Mouse (Mus musculus) forebrain, embryonic 11.5 days (tissue): Measurements from ENCODE around the gene Dock4. TPM values are rescaled to one million over a fixed set of nuclear protein-coding genes. Genes with fewer than 3 reads are reported as not detected.

Experiments used
- ATAC-seq: fragments of 200-750 bp; cut with Nextera tagmentation; replicated peaks from 2 replicates; pipeline ENCODE4 v1.8.0; 2017; ENCODE audit warnings: moderate TSS enrichment; ENCODE audit not compliant: low FRiP score
- DNase-seq: peaks from one replicate; pipeline ENCODE4 v3.0.0-alpha.2; 2017; ENCODE audit warnings: low spot score
- H3K27ac ChIP-seq: fragments of 300-500 bp; sonication (generic); 2 replicates; pipeline ENCODE4 v1.5.1; 2014; ENCODE audit warnings: low read depth, low read length
- H3K27me3 ChIP-seq: fragments of 300-500 bp; sonication (generic); 2 replicates; pipeline ENCODE4 v1.6.1; 2014; ENCODE audit warnings: mild to moderate bottlenecking, low read length, mixed read lengths; ENCODE audit not compliant: control insufficient read depth, insufficient read depth
- H3K36me3 ChIP-seq: fragments of 300-500 bp; sonication (generic); 2 replicates; pipeline ENCODE4 v1.6.1; 2014; ENCODE audit warnings: mild to moderate bottlenecking, low read length, moderate library complexity, mixed read lengths; ENCODE audit not compliant: control insufficient read depth, insufficient read depth
- H3K4me1 ChIP-seq: fragments of 300-500 bp; sonication (generic); replicated peaks from 2 replicates; pipeline ENCODE4 v1.6.1; 2014; ENCODE audit warnings: low read length, mixed read lengths; ENCODE audit not compliant: control insufficient read depth, insufficient read depth
- H3K4me2 ChIP-seq: fragments of 300-500 bp; sonication (generic); 2 replicates; pipeline ENCODE4 v1.6.1; 2014; ENCODE audit warnings: low read depth, mild to moderate bottlenecking, low read length, moderate library complexity, mixed read lengths; ENCODE audit not compliant: severe bottlenecking
- H3K4me3 ChIP-seq: fragments of 300-500 bp; sonication (generic); 2 replicates; pipeline ENCODE4 v1.5.1; 2014; ENCODE audit warnings: low read depth, low read length
- H3K9ac ChIP-seq: fragments of 300-500 bp; sonication (generic); 2 replicates; pipeline ENCODE4 v1.6.1; 2014; ENCODE audit warnings: low read length
- H3K9me3 ChIP-seq: fragments of 300-500 bp; sonication (generic); 2 replicates; pipeline ENCODE4 v1.6.1; 2016; ENCODE audit warnings: low read length, mixed read lengths; ENCODE audit not compliant: control insufficient read depth
- WGBS: fragments of 180-500 bp; shearing (Covaris S2); extraction: QIAGEN DNeasy Blood & Tissue Kit; methylation state at CpG from one replicate; pipeline ENCODE4 v1.1.7; 2014; 5-methylcytosine and 5-hydroxymethylcytosine counted together
- polyA plus RNA-seq: library from polyadenylated mRNA; unstranded; fragments of >200 nt; fragmentation: Nextera tagmentation; extraction: Ambion mirVana; gene quantifications from 2 replicates; pipeline ENCODE4 v1.2.1, GENCODE M21; 2014

Gene Dock4
- polyA plus RNA-seq, 1 experiment from 2014 or later = 18.7 TPM

DNA sequence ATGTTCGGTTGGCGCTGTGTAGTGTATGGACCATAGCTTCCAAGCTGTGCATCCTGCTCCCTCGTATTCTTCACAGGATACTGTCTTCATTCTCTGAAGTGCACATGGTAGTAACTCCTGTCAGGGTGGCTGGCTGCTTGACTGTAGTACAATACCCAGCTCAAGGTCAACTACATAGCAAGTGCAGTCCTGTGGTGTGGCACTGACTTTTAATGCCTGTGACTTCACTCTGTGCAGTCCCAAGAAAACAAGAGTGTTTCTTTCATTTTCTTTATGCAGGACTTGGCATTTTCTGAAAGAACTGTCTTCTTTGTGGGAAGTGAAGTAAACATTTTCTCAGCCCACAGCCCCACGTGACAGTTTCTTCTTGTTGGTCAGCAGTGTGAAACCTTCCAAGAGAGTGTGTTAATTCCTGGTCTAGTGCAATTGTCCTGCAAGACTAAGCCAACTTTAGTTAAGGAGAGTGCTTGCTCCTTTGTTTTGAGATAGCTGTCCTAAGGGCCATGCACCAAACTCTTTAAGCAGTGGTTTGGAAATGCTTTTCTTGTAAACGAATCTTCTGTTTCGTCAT is 109.3 kb downstream of the Dock4 start:
- H3K27me3 ChIP-seq = no peaks in the 10 kb centered on the region
- no peaks in the 10 kb centered on the region for H3K9me3 ChIP-seq
- no peak for ATAC-seq
- H3K4me3 ChIP-seq = no peak overlapping the region
- no peak overlapping the region for H3K9ac ChIP-seq
- no peak overlapping the region for H3K4me2 ChIP-seq
- DNase-seq = no peak
- WGBS = 87% methylated on average over 6 of the region's 6 CpGs
- no peaks in the 10 kb centered on the region for H3K4me1 ChIP-seq
- H3K27ac ChIP-seq = no peak overlapping the region
- H3K36me3 ChIP-seq = no peaks in the 10 kb centered on the region

DNA sequence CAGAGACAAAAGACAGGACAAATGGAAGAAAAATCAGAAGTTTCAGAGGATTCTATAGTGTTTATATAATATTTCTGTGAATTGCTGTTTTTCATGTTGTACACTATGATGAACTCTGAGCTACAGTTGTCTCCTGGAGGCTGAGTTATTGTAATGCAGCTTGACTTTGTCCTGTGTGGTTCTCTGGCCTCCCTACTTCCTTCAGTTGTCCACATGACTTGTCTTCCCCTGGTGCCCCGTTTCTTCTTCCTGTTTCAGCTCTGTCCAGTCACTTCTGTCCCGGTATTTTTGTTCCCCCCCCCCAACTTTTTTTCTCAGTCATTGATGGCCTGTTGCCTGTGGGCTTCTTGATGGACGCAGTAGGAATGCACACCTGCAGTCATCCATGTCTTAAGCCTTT is 112.8 kb downstream of the Dock4 start:
- DNase-seq (no peak), ATAC-seq (no peak)
- no peaks in the 10 kb centered on the region for H3K36me3 ChIP-seq
- no peaks in the 10 kb centered on the region for H3K27me3 ChIP-seq
- 80% methylated on average over 3 of the region's 3 CpGs for WGBS
- H3K9ac ChIP-seq = no peak overlapping the region
- H3K9me3 ChIP-seq = no peaks in the 10 kb centered on the region
- no peak overlapping the region for H3K27ac ChIP-seq
- no peak overlapping the region for H3K4me3 ChIP-seq
- no peak overlapping the region for H3K4me2 ChIP-seq
- no peaks in the 10 kb centered on the region for H3K4me1 ChIP-seq

DNA sequence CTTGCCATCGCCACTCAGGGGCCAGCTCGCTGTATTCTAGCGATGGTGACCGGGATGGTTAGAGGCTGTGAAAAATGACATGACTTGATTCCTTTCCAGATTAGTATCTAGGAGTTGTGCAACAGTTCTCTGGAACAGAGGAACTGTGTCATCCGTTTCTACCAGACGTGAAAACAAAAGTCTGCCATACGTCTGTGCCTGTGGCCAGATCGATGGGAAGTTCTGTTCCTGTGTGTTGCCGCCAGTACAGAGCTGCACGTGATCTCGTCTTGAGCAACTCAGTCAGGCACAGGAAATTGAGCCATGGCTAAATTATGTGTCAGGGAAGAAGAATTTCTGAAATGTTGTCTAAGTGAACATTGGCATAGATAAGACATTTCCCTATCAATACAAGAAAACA is 113.4 kb downstream of the Dock4 start:
- Histone ChIP-seq H3K36me3 (no peaks in the 10 kb centered on the region), H3K27me3 (no peaks in the 10 kb centered on the region), H3K4me3 (no peak overlapping the region), H3K4me2 (no peak overlapping the region), H3K9ac (no peak overlapping the region), H3K4me1 (no peaks in the 10 kb centered on the region), H3K9me3 (no peaks in the 10 kb centered on the region), H3K27ac (no peak overlapping the region)
- DNase-seq (no peak), ATAC-seq (no peak)
- 88% methylated on average over 11 of the region's 11 CpGs for WGBS

DNA sequence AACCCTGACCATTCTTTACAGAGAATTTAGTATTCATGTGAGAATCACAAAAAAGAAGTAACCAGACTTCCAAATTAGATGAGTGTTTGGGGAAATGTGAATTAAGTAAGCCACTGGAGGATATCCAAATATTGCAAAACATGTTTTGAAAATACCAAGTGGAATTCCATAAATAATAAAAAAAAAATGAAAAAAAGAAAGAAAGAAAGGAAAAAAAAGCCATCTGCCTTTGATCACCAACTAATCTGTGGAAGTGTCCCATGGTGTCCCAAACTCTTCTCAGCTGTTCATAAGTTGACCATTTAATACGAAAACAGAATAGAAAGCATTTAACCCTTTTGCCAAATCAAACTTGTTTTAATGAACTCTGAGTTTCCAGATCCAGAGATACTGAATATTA is 118.0 kb downstream of the Dock4 start:
- H3K4me3 ChIP-seq = no peak overlapping the region
- WGBS = 79% methylated on average over 1 of the region's 1 CpGs
- no peak overlapping the region for H3K4me2 ChIP-seq
- H3K9me3 ChIP-seq = no peaks in the 10 kb centered on the region
- DNase-seq = no peak
- no peak overlapping the region for H3K9ac ChIP-seq
- H3K27ac ChIP-seq = no peak overlapping the region
- no peak for ATAC-seq
- no peaks in the 10 kb centered on the region for H3K27me3 ChIP-seq
- no peaks in the 10 kb centered on the region for H3K4me1 ChIP-seq
- H3K36me3 ChIP-seq = no peaks in the 10 kb centered on the region

DNA sequence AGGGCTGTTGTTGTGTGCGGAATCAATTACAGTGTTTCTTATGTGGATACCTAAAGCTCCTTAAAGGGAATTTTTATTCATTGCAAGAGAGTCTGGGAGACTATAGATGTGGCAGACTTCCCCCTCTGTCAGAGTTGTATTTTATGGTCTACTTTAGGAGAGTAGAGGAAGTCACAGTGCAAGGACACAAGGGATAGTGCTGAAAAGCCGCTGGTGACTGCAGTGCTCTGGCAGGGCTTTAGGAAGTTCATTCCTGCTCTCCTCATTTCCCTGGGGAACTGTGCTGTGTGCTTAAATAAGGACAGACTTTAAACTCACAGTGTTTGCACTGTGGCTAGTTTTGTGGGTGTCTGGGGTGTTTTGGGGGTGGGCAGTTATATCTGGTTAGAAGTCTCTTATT is 118.5 kb downstream of the Dock4 start:
- DNase-seq (no peak), ATAC-seq (no peak)
- 78% methylated on average over 2 of the region's 2 CpGs for WGBS
- Histone ChIP-seq H3K27ac (no peak overlapping the region), H3K4me3 (no peak overlapping the region), H3K9ac (no peak overlapping the region), H3K36me3 (no peaks in the 10 kb centered on the region), H3K27me3 (no peaks in the 10 kb centered on the region), H3K9me3 (no peaks in the 10 kb centered on the region), H3K4me1 (no peaks in the 10 kb centered on the region), H3K4me2 (no peak overlapping the region)

DNA sequence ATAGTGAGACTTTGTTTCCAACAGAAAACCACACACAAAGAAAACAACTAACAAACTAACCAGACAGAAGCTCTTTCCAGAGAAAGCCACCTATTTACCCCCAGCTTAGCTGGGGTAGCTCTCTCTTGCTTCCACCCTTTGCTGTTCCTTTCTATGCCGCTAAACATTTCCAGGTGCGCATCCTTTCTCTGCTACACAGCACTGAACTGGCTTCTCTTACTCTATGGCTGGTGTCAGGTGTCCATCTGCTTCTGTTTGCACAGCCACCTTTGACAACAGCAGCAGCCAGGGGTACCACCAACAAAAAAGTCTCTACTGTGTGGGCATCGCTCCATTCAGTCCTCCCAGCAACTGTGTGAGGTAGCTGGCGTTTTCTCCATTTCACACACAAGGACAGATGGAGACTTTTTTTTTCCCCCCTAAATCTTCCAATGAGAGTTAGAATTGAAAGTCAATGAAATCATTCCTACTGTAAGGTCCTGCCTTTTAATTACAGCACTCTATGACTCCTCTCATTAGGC is 122.7 kb downstream of the Dock4 start:
- 78% methylated on average over 4 of the region's 4 CpGs for WGBS
- no peak for DNase-seq

DNA sequence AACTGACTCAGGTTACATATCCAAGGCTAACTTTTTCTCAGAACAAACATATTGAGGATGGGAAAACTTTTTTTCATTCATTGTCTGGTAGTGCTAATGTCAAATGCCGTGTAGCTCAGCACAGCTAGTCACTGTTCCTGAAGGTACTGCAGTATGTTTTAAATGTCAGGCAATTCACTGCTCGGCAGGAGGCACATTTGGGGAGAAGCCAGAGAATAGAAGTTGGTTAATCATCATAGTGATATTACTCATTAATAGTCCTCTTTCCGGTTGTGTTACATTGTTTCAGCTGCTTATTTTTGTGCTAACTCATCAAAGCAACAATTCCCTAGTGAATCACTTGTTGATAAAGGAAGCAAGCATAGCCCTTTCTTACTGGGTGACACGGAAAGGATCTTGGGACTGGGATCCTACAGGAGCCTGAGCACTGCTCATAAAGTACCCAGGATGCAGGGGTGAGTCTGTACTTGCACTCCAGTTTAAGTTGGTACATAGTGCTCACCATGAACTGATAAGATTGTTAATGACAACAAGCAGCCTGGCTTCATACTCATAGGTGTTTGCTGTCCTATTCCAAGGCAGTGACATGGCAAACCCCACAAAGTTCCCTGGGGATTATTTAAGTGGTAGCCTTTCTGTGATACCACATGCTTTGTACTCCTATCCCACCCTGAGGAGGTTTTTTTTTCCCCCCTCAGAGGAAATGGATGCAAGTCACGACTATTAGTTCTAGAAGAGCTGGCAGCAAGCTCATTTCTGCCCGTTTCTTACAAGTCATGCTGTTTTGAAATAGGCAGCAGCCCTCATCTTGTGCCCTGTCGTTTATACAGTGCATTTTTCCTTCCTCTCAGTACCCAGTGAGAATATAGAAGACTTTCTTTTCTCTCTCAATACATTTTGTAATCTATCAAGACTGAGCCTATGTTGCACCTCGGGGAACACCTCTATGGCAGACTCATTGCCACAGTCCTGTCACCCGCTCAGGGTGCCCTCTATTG is 123.5 kb downstream of the Dock4 start:
- Histone ChIP-seq H3K4me1 (no peaks in the 10 kb centered on the region; the same call in 1 of the 2 replicates), H3K4me3 (no peak overlapping the region), H3K9ac (no peak overlapping the region), H3K27ac (no peak overlapping the region), H3K36me3 (no peaks in the 10 kb centered on the region), H3K27me3 (no peaks in the 10 kb centered on the region), H3K4me2 (no peak overlapping the region), H3K9me3 (no peaks in the 10 kb centered on the region)
- 76% methylated on average over 9 of the region's 9 CpGs for WGBS
- ATAC-seq (no peak), DNase-seq (no peak)

More for the DNA sequence above, 122.7 kb downstream of the Dock4 start:
- Histone ChIP-seq H3K36me3 (no peaks in the 10 kb centered on the region), H3K27ac (no peak overlapping the region), H3K9ac (no peak overlapping the region), H3K4me1 (no peaks in the 10 kb centered on the region), H3K9me3 (no peaks in the 10 kb centered on the region), H3K4me3 (no peak overlapping the region), H3K4me2 (no peak overlapping the region), H3K27me3 (no peaks in the 10 kb centered on the region)
- ATAC-seq = no peak

DNA sequence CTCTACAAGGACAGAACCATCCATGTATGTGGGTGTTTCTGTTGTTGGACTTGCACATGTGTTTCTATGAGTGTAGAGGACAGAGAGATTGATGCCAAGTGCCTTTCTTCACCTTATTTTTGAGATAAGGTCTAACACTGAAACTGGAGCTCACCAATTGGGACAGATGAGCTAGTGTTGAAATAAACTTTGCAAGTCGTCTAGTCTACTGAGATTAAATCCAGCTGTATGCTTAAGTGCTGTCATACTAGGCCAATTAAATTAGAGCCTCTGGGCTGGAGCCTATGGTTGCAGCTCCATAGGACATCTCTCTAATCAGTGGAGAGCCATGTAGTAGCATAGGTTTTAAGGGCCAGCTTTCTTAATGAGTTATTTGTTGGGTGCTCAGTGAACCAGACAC is 124.5 kb downstream of the Dock4 start:
- no peaks in the 10 kb centered on the region for H3K36me3 ChIP-seq
- no peaks in the 10 kb centered on the region for H3K9me3 ChIP-seq
- H3K4me1 ChIP-seq = no peaks in the 10 kb centered on the region; the same call in 1 of the 2 replicates
- H3K4me2 ChIP-seq = no peak overlapping the region
- H3K9ac ChIP-seq = no peak overlapping the region
- WGBS = 36% methylated on average over 1 of the region's 1 CpGs
- ATAC-seq (no peak), DNase-seq (no peak)
- H3K27me3 ChIP-seq = no peaks in the 10 kb centered on the region
- H3K27ac ChIP-seq = no peak overlapping the region
- H3K4me3 ChIP-seq = no peak overlapping the region
